Mouse (Mus musculus): ENCODE measurements around the gene Rnf150.

GRCm38 (mm10) chr8:83062276-83062675 is 199.1 kb downstream of the Rnf150 start:
- no peak for TF ChIP-seq TBP (conservative IDR thresholded peaks at IDR 0.05; ENCODE audit: low read depth, low read length)
- TF ChIP-seq TCF12 (IDR thresholded peaks at IDR 0.05; ENCODE audit: low read depth, low read length): no peak
- no peak for TF ChIP-seq RCOR1 (conservative IDR thresholded peaks at IDR 0.05; ENCODE audit: low read depth, low read length)
- no peak for TF ChIP-seq ZKSCAN1 (IDR thresholded peaks at IDR 0.05; ENCODE audit: borderline replicate concordance, low read depth, low read length)
- no peak for TF ChIP-seq CTCF (conservative IDR thresholded peaks at IDR 0.05 in 1 of 2, IDR thresholded peaks at IDR 0.05 in 1 of 2; ENCODE audit: low read depth in 2 of 2, low read length in 2 of 2)
- TF ChIP-seq KAT2A (IDR thresholded peaks at IDR 0.05; ENCODE audit: insufficient replicate concordance, low read length): no peak
- TF ChIP-seq EP300 (IDR thresholded peaks at IDR 0.05; ENCODE audit: low read length): no peak
- TF ChIP-seq POLR2A (IDR thresholded peaks at IDR 0.05; ENCODE audit: low read depth, low read length): no peak

All from CH12.LX (cell line).